In the genomic region with DNA sequence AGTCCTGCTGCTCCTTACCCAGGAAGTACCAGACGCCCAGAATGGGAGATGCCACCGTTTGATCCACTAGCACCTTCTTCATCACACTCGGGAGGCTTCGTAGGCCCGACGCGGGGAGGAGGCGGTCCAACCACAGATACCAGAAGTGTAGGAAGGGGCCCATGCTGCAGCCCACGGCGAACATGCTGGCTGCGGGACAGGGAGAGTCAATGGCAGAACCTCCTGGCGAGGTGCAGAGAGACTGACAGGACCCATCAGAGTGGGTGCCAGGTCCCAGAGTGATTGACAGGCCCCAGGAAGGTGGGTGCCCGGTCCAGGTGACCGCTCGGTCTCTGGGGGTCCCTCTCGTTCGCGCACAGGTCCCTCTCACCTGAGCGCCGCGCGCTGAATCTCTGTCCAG, we compare ENCODE assay signal across 9 mouse cellular contexts. TPM values are rescaled to one million over a fixed set of nuclear protein-coding genes. Genes with fewer than 3 reads are reported as not detected.
A peak's percentile ranks its signal among the peaks of the same experiment; 100 is the strongest.
DNase-seq lines count a peak whose midpoint lies in the region; ATAC-seq and TF ChIP-seq lines count a peak whose summit lies in the region.
"Had no signal": no experiment of that assay in that cellular context is flagged by ENCODE, and none has a peak within 500 bp of the region (broad histone marks: within the 10 kb centered on the region; RNA-seq: fewer than 3 reads in every experiment).

No protein-coding gene starts in this region.

- peak overlapping the region; percentile 80 for H3ac ChIP-seq in C2C12 (ENCODE audit: control insufficient read depth, insufficient read length, low read depth)

- WGBS in heart, embryonic 11.5 days (ENCODE audit: insufficient replicate concordance), result 2% methylated on average over 20 of the region's 22 CpGs
- under 1% methylated on average over 22 of the region's 22 CpGs for WGBS in embryonic facial prominence, embryonic 13.5 days
- under 1% methylated on average over 22 of the region's 22 CpGs for WGBS in limb, embryonic 15.5 days
- whole genome bisulfite sequencing in stomach, embryonic 15.5 days, result 0% methylated on average over 22 of the region's 22 CpGs

- H3K4me3 ChIP-seq in heart, embryonic 11.5 days (ENCODE audit: low read depth, low read length), result peak overlapping the region; percentile 74
- peak overlapping the region; percentile 60 for H3K4me3 ChIP-seq in C2C12 (ENCODE audit: insufficient read depth, poor library complexity, severe bottlenecking)
- H3K4me3 ChIP-seq in embryonic facial prominence, embryonic 13.5 days, result peak overlapping the region; percentile 68
- peak overlapping the region; percentile 71 for H3K4me3 ChIP-seq in limb, embryonic 15.5 days
- H3K4me3 ChIP-seq in stomach, embryonic 15.5 days (replicated peaks), result peak overlapping the region; percentile 69

- peaks cover 4% of the 10 kb centered on the region for H3K79me3 ChIP-seq in C2C12 (ENCODE audit: low read depth)

- peaks cover 3% of the 10 kb centered on the region; the same call in 1 of the 2 replicates for H3K36me3 ChIP-seq in heart, embryonic 11.5 days (ENCODE audit: control insufficient read depth, insufficient read depth, low read length)
- peaks cover 28% of the 10 kb centered on the region for H3K36me3 ChIP-seq in C2C12 (ENCODE audit: control insufficient read depth, insufficient read depth)
- H3K36me3 ChIP-seq in embryonic facial prominence, embryonic 13.5 days, result peaks cover 36% of the 10 kb centered on the region
- H3K36me3 ChIP-seq in limb, embryonic 15.5 days, result peaks cover 27% of the 10 kb centered on the region
- H3K36me3 ChIP-seq in stomach, embryonic 15.5 days, result peaks cover 13% of the 10 kb centered on the region; the same call in 1 of the 2 replicates

- H3K4me1 ChIP-seq in heart, embryonic 11.5 days (ENCODE audit: control insufficient read depth, insufficient read depth, low read length), result peaks cover 16% of the 10 kb centered on the region; the same call in 1 of the 2 replicates
- peaks cover 30% of the 10 kb centered on the region for H3K4me1 ChIP-seq in embryonic facial prominence, embryonic 13.5 days
- H3K4me1 ChIP-seq in limb, embryonic 15.5 days, result peaks cover 43% of the 10 kb centered on the region
- peaks cover 20% of the 10 kb centered on the region for H3K4me1 ChIP-seq in stomach, embryonic 15.5 days

- TF ChIP-seq CTCF in C2C12 (IDR thresholded peaks at IDR 0.05; ENCODE audit: control insufficient read depth, insufficient read depth, insufficient read length), result no peak

- H3K4me2 ChIP-seq in heart, embryonic 11.5 days, result peak overlapping the region; percentile 99
- peak overlapping the region; percentile 99 for H3K4me2 ChIP-seq in embryonic facial prominence, embryonic 13.5 days
- peak overlapping the region; percentile 96 for H3K4me2 ChIP-seq in limb, embryonic 15.5 days
- H3K4me2 ChIP-seq in stomach, embryonic 15.5 days, result peak overlapping the region; percentile 92

- H3K27me3 ChIP-seq in heart, embryonic 11.5 days (ENCODE audit: control insufficient read depth, insufficient read depth, low read length), result 0 out of 2 replicates have a peak, but pooled peaks cover 4% of the 10 kb centered on the region
- H3K27me3 ChIP-seq in C2C12 (ENCODE audit: control insufficient read depth, insufficient read depth, insufficient read length), result no peaks in the 10 kb centered on the region
- H3K27me3 ChIP-seq in embryonic facial prominence, embryonic 13.5 days, result no peaks in the 10 kb centered on the region
- no peaks in the 10 kb centered on the region for H3K27me3 ChIP-seq in limb, embryonic 15.5 days
- H3K27me3 ChIP-seq in stomach, embryonic 15.5 days (replicated peaks), result no peaks in the 10 kb centered on the region

- no peaks in the 10 kb centered on the region for H3K9me3 ChIP-seq in heart, embryonic 11.5 days (replicated peaks; ENCODE audit: control insufficient read depth, low read length)
- no peaks in the 10 kb centered on the region for H3K9me3 ChIP-seq in embryonic facial prominence, embryonic 13.5 days
- no peaks in the 10 kb centered on the region for H3K9me3 ChIP-seq in limb, embryonic 15.5 days
- no peaks in the 10 kb centered on the region for H3K9me3 ChIP-seq in stomach, embryonic 15.5 days

- peak overlapping the region; percentile 84 for H3K9ac ChIP-seq in heart, embryonic 11.5 days (ENCODE audit: low read depth, low read length)
- peak overlapping the region; percentile 85 for H3K9ac ChIP-seq in embryonic facial prominence, embryonic 13.5 days
- peak overlapping the region; percentile 70 for H3K9ac ChIP-seq in limb, embryonic 15.5 days
- H3K9ac ChIP-seq in stomach, embryonic 15.5 days, result peak overlapping the region; percentile 77

- peak overlapping the region; percentile 73 for H3K27ac ChIP-seq in heart, embryonic 11.5 days (ENCODE audit: low read depth, low read length)
- peak overlapping the region; percentile 68; the same call in 1 of the 2 replicates for H3K27ac ChIP-seq in embryonic facial prominence, embryonic 13.5 days
- H3K27ac ChIP-seq in limb, embryonic 15.5 days, result peak overlapping the region; percentile 84
- peak overlapping the region; percentile 71 for H3K27ac ChIP-seq in stomach, embryonic 15.5 days

- no peak for DNase-seq in heart, adult 8-10 months (ENCODE audit: low spot score)
- no peak for DNase-seq in adrenal gland, postnatal 25 days
- no peak for DNase-seq in ovary, postnatal 14 days (ENCODE audit: low spot score)

- H3K79me2 ChIP-seq in C2C12 (ENCODE audit: control insufficient read depth, insufficient read depth), result peaks cover 24% of the 10 kb centered on the region

- no peak for ATAC-seq in heart, embryonic 11.5 days (replicated peaks; ENCODE audit: insufficient number of reproducible peaks, low FRiP score, low TSS enrichment)
- peak; percentile 0; the same call in 1 of the 2 replicates for ATAC-seq in embryonic facial prominence, embryonic 13.5 days (ENCODE audit: insufficient number of reproducible peaks, insufficient read depth, low FRiP score, low TSS enrichment, low read depth)
- ATAC-seq in limb, embryonic 15.5 days (ENCODE audit: insufficient number of reproducible peaks, low FRiP score, low TSS enrichment, low read depth), result no peak; the same call in 1 of the 2 replicates
- ATAC-seq in stomach, embryonic 15.5 days (ENCODE audit: insufficient read depth, low FRiP score, low read depth), result no peak

TF ChIP-seq in C2C12, 6 proteins besides CTCF, POLR2A, EP300 and RAD21:
- TF ChIP-seq MYOG (IDR thresholded peaks at IDR 0.05; ENCODE audit: control insufficient read depth, extremely low read depth, insufficient read length) (no peak), FOSL1 (IDR thresholded peaks at IDR 0.05; ENCODE audit: insufficient read depth, low read length, poor library complexity, severe bottlenecking) (no peak), MYOD1 (IDR thresholded peaks at IDR 0.05; ENCODE audit: control insufficient read depth, insufficient read length, low read depth) (no peak), CEBPB (IDR thresholded peaks at IDR 0.05; ENCODE audit: low read depth) (no peak), MAX (IDR thresholded peaks at IDR 0.05) (no peak), USF1 (IDR thresholded peaks at IDR 0.05; ENCODE audit: low read depth) (no peak)

RNA-seq across cellular contexts. Expression of gene Mpv17l2, which starts 0.4 kb away (rescaled TPM):
- polyA plus RNA-seq in heart, embryonic 11.5 days (2014; fragmentation: Nextera tagmentation; extraction: Ambion mirVana), result 42.5 and 42.6 TPM in 2 replicates
- total RNA-seq in heart, adult 8-10 months (2022), result 10 to 100 TPM; 23.2 to 32.5 (median 27.7) TPM
- 86.8 TPM for polyA plus RNA-seq in C2C12 (2012; fragmentation: generic; extraction: Trizol)
- 29.3 and 36.7 TPM in 2 replicates for polyA plus RNA-seq in embryonic facial prominence, embryonic 13.5 days (2015; fragmentation: Nextera tagmentation; extraction: Ambion mirVana)
- 41.9 and 46.1 TPM in 2 replicates for polyA plus RNA-seq in limb, embryonic 15.5 days (2015; fragmentation: Nextera tagmentation; extraction: Ambion mirVana)
- 44.4 and 51.3 TPM in 2 replicates for polyA plus RNA-seq in stomach, embryonic 15.5 days (2015; fragmentation: Nextera tagmentation; extraction: Ambion mirVana)
- 127 and 143 TPM in 2 replicates for total RNA-seq in adrenal gland, postnatal 25 days (2021)

RNA-seq across cellular contexts. Expression of gene Rab3a, which starts 5.9 kb away (rescaled TPM):
- 16.2 and 21.3 TPM in 2 replicates for polyA plus RNA-seq in heart, embryonic 11.5 days (2014; fragmentation: Nextera tagmentation; extraction: Ambion mirVana)
- total RNA-seq in heart, adult 8-10 months (2022), result 10 to 100 TPM; 46.3 to 60.7 (median 50.6) TPM
- 14.4 TPM for polyA plus RNA-seq in C2C12 (2012; fragmentation: generic; extraction: Trizol)
- 23.8 TPM in 2 replicates for polyA plus RNA-seq in embryonic facial prominence, embryonic 13.5 days (2015; fragmentation: Nextera tagmentation; extraction: Ambion mirVana)
- polyA plus RNA-seq in limb, embryonic 15.5 days (2015; fragmentation: Nextera tagmentation; extraction: Ambion mirVana), result 17.1 and 19.4 TPM in 2 replicates
- 20.9 and 24.0 TPM in 2 replicates for polyA plus RNA-seq in stomach, embryonic 15.5 days (2015; fragmentation: Nextera tagmentation; extraction: Ambion mirVana)
- total RNA-seq in adrenal gland, postnatal 25 days (2021), result 65.2 and 89.6 TPM in 2 replicates

RNA-seq across cellular contexts. Expression of gene Pik3r2, which starts 16.2 kb away (rescaled TPM):
- polyA plus RNA-seq in heart, embryonic 11.5 days (2014; fragmentation: Nextera tagmentation; extraction: Ambion mirVana), result 21.5 and 23.1 TPM in 2 replicates
- total RNA-seq in heart, adult 8-10 months (2022), result 10 to 100 TPM; 19.3 to 24.1 (median 22.2) TPM
- 71.7 TPM for polyA plus RNA-seq in C2C12 (2012; fragmentation: generic; extraction: Trizol)
- polyA plus RNA-seq in embryonic facial prominence, embryonic 13.5 days (2015; fragmentation: Nextera tagmentation; extraction: Ambion mirVana), result 76.8 and 85.4 TPM in 2 replicates
- polyA plus RNA-seq in limb, embryonic 15.5 days (2015; fragmentation: Nextera tagmentation; extraction: Ambion mirVana), result 85.8 and 91.4 TPM in 2 replicates
- polyA plus RNA-seq in stomach, embryonic 15.5 days (2015; fragmentation: Nextera tagmentation; extraction: Ambion mirVana), result 58.1 and 58.4 TPM in 2 replicates
- total RNA-seq in adrenal gland, postnatal 25 days (2021), result 50.2 and 62.1 TPM in 2 replicates

RNA-seq across cellular contexts. Expression of gene Pde4c, which starts 36.8 kb away (rescaled TPM):
- not detected in 2 replicates for polyA plus RNA-seq in heart, embryonic 11.5 days (2014; fragmentation: Nextera tagmentation; extraction: Ambion mirVana)
- 1 to 10 TPM; 1.8 to 3.7 (median 2.4) TPM for total RNA-seq in heart, adult 8-10 months (2022)
- polyA plus RNA-seq in C2C12 (2012; fragmentation: generic; extraction: Trizol), result 0.01 TPM
- polyA plus RNA-seq in embryonic facial prominence, embryonic 13.5 days (2015; fragmentation: Nextera tagmentation; extraction: Ambion mirVana), result 0.13 and 0.14 TPM in 2 replicates
- polyA plus RNA-seq in limb, embryonic 15.5 days (2015; fragmentation: Nextera tagmentation; extraction: Ambion mirVana), result 0.05 and 0.16 TPM in 2 replicates
- 0.45 and 0.50 TPM in 2 replicates for polyA plus RNA-seq in stomach, embryonic 15.5 days (2015; fragmentation: Nextera tagmentation; extraction: Ambion mirVana)
- 0.55 and 1.3 TPM in 2 replicates for total RNA-seq in adrenal gland, postnatal 25 days (2021)

RNA-seq across cellular contexts. Expression of gene Gm3336, which starts 42.0 kb away (rescaled TPM):
- polyA plus RNA-seq in heart, embryonic 11.5 days (2014; fragmentation: Nextera tagmentation; extraction: Ambion mirVana), result not detected in 2 replicates
- total RNA-seq in heart, adult 8-10 months (2022), result not detected
- not detected for polyA plus RNA-seq in C2C12 (2012; fragmentation: generic; extraction: Trizol)
- polyA plus RNA-seq in embryonic facial prominence, embryonic 13.5 days (2015; fragmentation: Nextera tagmentation; extraction: Ambion mirVana), result not detected in 2 replicates
- polyA plus RNA-seq in limb, embryonic 15.5 days (2015; fragmentation: Nextera tagmentation; extraction: Ambion mirVana), result not detected in 2 replicates
- 1.1 and 1.9 TPM in 2 replicates for polyA plus RNA-seq in stomach, embryonic 15.5 days (2015; fragmentation: Nextera tagmentation; extraction: Ambion mirVana)
- not detected in 2 replicates for total RNA-seq in adrenal gland, postnatal 25 days (2021)
- total RNA-seq: adrenal gland, postnatal 36 days had no signal
